Mouse (Mus musculus) ES-Bruce4 (cell line): Measurements from ENCODE around the gene Slc35d1.

ENCODE experiments used
- CTCF ChIP-seq: IDR thresholded peaks from one replicate; pipeline ENCODE4 v1.8.1; 2011; ENCODE audit warnings: low read depth, low read length
- EP300 ChIP-seq: IDR thresholded peaks from 2 replicates; pipeline ENCODE4 v1.6.1; 2011; ENCODE audit warnings: low read depth, low read length; ENCODE audit not compliant: insufficient read depth

DNA sequence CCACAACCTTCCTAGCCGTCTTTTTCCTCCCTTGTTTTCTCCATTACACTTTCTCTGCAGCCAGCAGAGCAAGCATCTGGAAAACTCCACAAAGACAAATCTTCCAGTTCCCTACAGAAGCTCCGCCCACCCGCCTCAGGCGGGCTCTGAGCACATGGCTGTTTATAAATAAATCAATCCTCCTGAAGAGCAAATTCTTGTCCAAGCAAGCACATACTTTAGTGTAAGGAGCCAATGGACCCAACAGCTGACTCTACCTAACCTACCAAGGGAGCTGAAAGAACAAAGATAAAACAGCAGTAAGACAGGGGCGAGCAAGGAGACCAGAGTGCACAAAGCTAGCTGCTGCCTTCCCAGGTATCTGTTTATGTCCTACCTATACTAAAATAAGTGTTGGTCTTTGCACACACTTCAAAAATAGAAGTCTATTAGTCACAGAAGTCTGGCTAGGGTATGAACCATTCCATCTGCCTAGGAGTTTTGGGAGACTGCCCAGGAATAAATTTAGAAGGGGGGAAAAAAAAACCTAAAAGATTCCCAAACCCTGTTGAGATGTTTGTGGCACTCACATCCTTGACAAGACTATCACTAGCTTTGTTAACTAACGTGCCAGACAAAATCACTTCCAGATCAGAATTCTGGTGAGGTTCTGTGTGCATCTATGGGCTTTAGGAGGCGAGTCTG is 36.2 kb downstream of the Slc35d1 start:
- TF ChIP-seq CTCF (no peak), EP300 (no peak)
